Mouse (Mus musculus): Measurements from ENCODE around the gene Stn1.

- TF ChIP-seq EP300 (IDR thresholded peaks at IDR 0.05; ENCODE audit: low read depth): no peak
- TF ChIP-seq CTCF (IDR thresholded peaks at IDR 0.05; ENCODE audit: low read depth): no peak
Observed at GRCm38 (mm10) chr19:47511958-47512357, 25.3 kb downstream of the Stn1 start.

All from liver, embryonic 14.5 days (tissue).